Mouse (Mus musculus) layer of hippocampus, adult 9-11 months (tissue): ENCODE results near the gene Rps27rt.
"Not testable (repeated sequence)": the region's sequence is repeated elsewhere in the genome, so short reads cannot be mapped to it uniquely, and the experiment has no call there.

Experiments used
- DNase-seq: peaks from one replicate; pipeline ENCODE4 v3.0.0; 2022

The Rps27rt gene

GRCm38 (mm10) chr9:114982689-114983360 is at the start of gene Rps27rt:
Gene Rps27rt, minus strand, starts transcription at chr9:114982739.
- DNase-seq, result peak; percentile 39

GRCm38 (mm10) chr9:115031046-115031445 is 48.5 kb upstream of the Rps27rt start:
- DNase-seq, result not testable (repeated sequence)

GRCm38 (mm10) chr9:115030581-115030980 is 48.0 kb upstream of the Rps27rt start:
- no peak for DNase-seq

- no peak for DNase-seq
These were observed 46.8 kb upstream of the Rps27rt start for GRCm38 (mm10) chr9:115029307-115029706.

GRCm38 (mm10) chr9:115023708-115024383 is 41.3 kb upstream of the Rps27rt start:
- peak; percentile 70 for DNase-seq

GRCm38 (mm10) chr9:115023137-115023536 is 40.6 kb upstream of the Rps27rt start:
- no peak for DNase-seq

- DNase-seq, result no peak
These were observed 38.9 kb upstream of the Rps27rt start for GRCm38 (mm10) chr9:115021419-115021818.

GRCm38 (mm10) chr9:115020141-115020540 is 37.6 kb upstream of the Rps27rt start:
- DNase-seq, result no peak

GRCm38 (mm10) chr9:115012367-115012766 is 29.8 kb upstream of the Rps27rt start:
- no peak for DNase-seq

GRCm38 (mm10) chr9:115008194-115008593 is 25.7 kb upstream of the Rps27rt start:
- peak; percentile 47 for DNase-seq

- DNase-seq, result no peak
These were observed 25.2 kb upstream of the Rps27rt start for GRCm38 (mm10) chr9:115007776-115008175.

GRCm38 (mm10) chr9:115005446-115005845 is 22.9 kb upstream of the Rps27rt start:
- no peak for DNase-seq

GRCm38 (mm10) chr9:114999771-115000146 is 17.2 kb upstream of the Rps27rt start:
- DNase-seq, result no peak

- DNase-seq, result no peak
These were observed 16.7 kb upstream of the Rps27rt start for GRCm38 (mm10) chr9:114999010-114999770.

- no peak for DNase-seq
These were observed 13.9 kb upstream of the Rps27rt start for GRCm38 (mm10) chr9:114996489-114996888.

- no peak for DNase-seq
These were observed 13.2 kb upstream of the Rps27rt start for GRCm38 (mm10) chr9:114995716-114996115.

GRCm38 (mm10) chr9:114995250-114995649 is 12.7 kb upstream of the Rps27rt start:
- no peak for DNase-seq

- DNase-seq, result no peak
These were observed 10.0 kb upstream of the Rps27rt start for GRCm38 (mm10) chr9:114992528-114992927.

GRCm38 (mm10) chr9:114990421-114990820 is 7.9 kb upstream of the Rps27rt start:
- DNase-seq, result no peak

GRCm38 (mm10) chr9:114988610-114989327 is 6.2 kb upstream of the Rps27rt start:
- DNase-seq, result no peak

GRCm38 (mm10) chr9:114988029-114988428 is 5.5 kb upstream of the Rps27rt start:
- no peak for DNase-seq

- peak; percentile 43 for DNase-seq
These were observed 3.8 kb upstream of the Rps27rt start for GRCm38 (mm10) chr9:114986361-114986760.

- no peak for DNase-seq
These were observed 3.2 kb upstream of the Rps27rt start for GRCm38 (mm10) chr9:114985741-114986140.
